Mouse (Mus musculus): ENCODE measurements at regions not wholly inside any gene's neighbourhood (a gene's known extent, or its start where the extent isn't known, plus 50 kb on each side); places are given as distances from the start of the nearest gene placed in this dataset.
A peak's percentile ranks its signal among the peaks of the same experiment; 100 is the strongest.

- peak in 1 of 2 experiments; percentile 5 for DNase-seq
Observed at GRCm38 (mm10) chr7:53018094-53018493, 1002.6 kb upstream of the 1700015G11Rik start.

GRCm38 (mm10) chr7:53017579-53017978, 1002.1 kb upstream of the 1700015G11Rik start:
- no peak for DNase-seq

All from cerebellum, postnatal 14 days (tissue).